Comparison of ENCODE assay signal across 7 mouse cellular contexts in the genomic region with DNA sequence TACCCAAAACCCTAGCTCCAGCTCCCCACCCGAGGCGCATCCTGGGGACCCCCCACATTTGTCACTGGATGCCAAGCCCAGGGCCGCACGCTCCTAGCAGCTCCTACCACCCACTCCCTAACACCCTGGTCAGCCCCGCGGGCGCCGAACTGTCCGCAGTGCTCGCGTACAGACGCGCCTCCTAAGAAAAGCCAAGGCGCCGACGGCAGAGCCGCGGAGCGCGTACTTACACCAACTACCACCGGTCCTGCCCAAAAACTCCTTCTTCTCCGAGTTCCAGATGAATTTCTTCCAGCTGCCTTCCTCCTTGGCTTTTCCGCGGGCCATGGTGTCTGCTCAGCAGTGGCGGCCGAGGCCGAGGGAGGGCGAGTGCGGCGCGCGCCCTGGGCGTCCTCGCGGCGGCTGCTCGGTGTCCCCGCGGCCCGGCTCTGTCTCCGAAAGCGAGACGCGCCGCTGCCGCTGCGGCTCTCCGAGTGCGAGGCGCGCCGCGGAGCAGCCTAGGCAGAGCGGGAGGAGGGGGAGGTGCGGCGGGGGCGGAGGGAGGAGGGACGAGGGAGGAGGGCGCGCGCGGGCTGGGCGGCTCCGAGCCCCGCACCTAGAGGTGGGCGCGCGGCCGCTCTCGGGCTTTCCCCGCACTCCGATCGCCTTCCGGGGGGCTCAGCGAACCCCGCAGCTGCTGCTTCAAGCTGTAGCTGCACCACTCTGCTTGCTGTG. TPM values are rescaled to one million over a fixed set of nuclear protein-coding genes. Genes with fewer than 3 reads are reported as not detected.
A peak's percentile ranks its signal among the peaks of the same experiment; 100 is the strongest.
DNase-seq lines count a peak whose midpoint lies in the region; ATAC-seq lines count a peak whose summit lies in the region.

No protein-coding gene starts in this region.

- H3K4me1 ChIP-seq in heart, embryonic 15.5 days (replicated peaks): peaks cover 55% of the 10 kb centered on the region
- peaks cover 35% of the 10 kb centered on the region for H3K4me1 ChIP-seq in limb, embryonic 12.5 days (replicated peaks)
- H3K4me1 ChIP-seq in midbrain, embryonic 11.5 days (ENCODE audit: control insufficient read depth, insufficient read depth, low read length): peaks cover 29% of the 10 kb centered on the region
- H3K4me1 ChIP-seq in stomach, embryonic 16.5 days (ENCODE audit: control insufficient read depth, insufficient read depth, low read length): peaks cover 9% of the 10 kb centered on the region; the same call in 1 of the 2 replicates

- peak overlapping the region; percentile 80 for H3K4me2 ChIP-seq in heart, embryonic 15.5 days
- H3K4me2 ChIP-seq in limb, embryonic 12.5 days: peak overlapping the region; percentile 84
- H3K4me2 ChIP-seq in midbrain, embryonic 11.5 days: peak overlapping the region; percentile 78
- H3K4me2 ChIP-seq in stomach, embryonic 16.5 days (ENCODE audit: low read depth, low read length): peak overlapping the region; percentile 71

- peak overlapping the region; percentile 71 for H3K4me3 ChIP-seq in heart, embryonic 15.5 days
- H3K4me3 ChIP-seq in limb, embryonic 12.5 days (replicated peaks): peak overlapping the region; percentile 62
- H3K4me3 ChIP-seq in midbrain, embryonic 11.5 days (ENCODE audit: low read depth, low read length): peak overlapping the region; percentile 64
- H3K4me3 ChIP-seq in stomach, embryonic 16.5 days (replicated peaks; ENCODE audit: low read length): peak overlapping the region; percentile 67

- peaks cover 9% of the 10 kb centered on the region; the same call in 1 of the 2 replicates for H3K27me3 ChIP-seq in heart, embryonic 15.5 days
- peaks cover 70% of the 10 kb centered on the region for H3K27me3 ChIP-seq in limb, embryonic 12.5 days
- H3K27me3 ChIP-seq in midbrain, embryonic 11.5 days (ENCODE audit: control insufficient read depth, insufficient read depth, low read length): peaks cover 6% of the 10 kb centered on the region; the same call in 1 of the 2 replicates
- H3K27me3 ChIP-seq in stomach, embryonic 16.5 days (ENCODE audit: control insufficient read depth, insufficient read depth, low read length): peaks cover 4% of the 10 kb centered on the region; the same call in 1 of the 2 replicates

- H3K9ac ChIP-seq in heart, embryonic 15.5 days: peak overlapping the region; percentile 95
- peak overlapping the region; percentile 63 for H3K9ac ChIP-seq in limb, embryonic 12.5 days (replicated peaks)
- peak overlapping the region; percentile 73 for H3K9ac ChIP-seq in midbrain, embryonic 11.5 days (ENCODE audit: low read length)
- peak overlapping the region; percentile 83 for H3K9ac ChIP-seq in stomach, embryonic 16.5 days (ENCODE audit: low read length)

- ATAC-seq in heart, embryonic 15.5 days (replicated peaks; ENCODE audit: insufficient number of reproducible peaks, insufficient read depth, low FRiP score, low read depth): peak; percentile 68
- peak; percentile 75 for ATAC-seq in limb, embryonic 12.5 days (ENCODE audit: insufficient number of reproducible peaks, insufficient read depth, low FRiP score, low TSS enrichment, low read depth)
- ATAC-seq in midbrain, embryonic 11.5 days (ENCODE audit: low FRiP score): peak; percentile 85
- peak; percentile 65 for ATAC-seq in stomach, embryonic 16.5 days (ENCODE audit: insufficient read depth, low FRiP score)

- under 1% methylated on average over 62 of the region's 76 CpGs for WGBS in heart, embryonic 15.5 days
- WGBS in limb, embryonic 12.5 days: 1% methylated on average over 60 of the region's 76 CpGs
- WGBS in midbrain, embryonic 11.5 days: under 1% methylated on average over 72 of the region's 76 CpGs
- WGBS in stomach, embryonic 16.5 days: under 1% methylated on average over 60 of the region's 76 CpGs

- peak; percentile 86 for DNase-seq in CD4-positive, CD25-positive, alpha-beta regulatory T cell, adult 2 months (ENCODE audit: low read depth, low spot score)
- peak; percentile 77 for DNase-seq in MN1 (ENCODE audit: low spot score)
- DNase-seq in embryo, embryonic 9.5 days (ENCODE audit: extremely low spot score): peak; percentile 63
- DNase-seq in midbrain, embryonic 11.5 days (ENCODE audit: low spot score, missing footprints): peak; percentile 97

- H3K36me3 ChIP-seq in heart, embryonic 15.5 days: peaks cover 7% of the 10 kb centered on the region; the same call in 1 of the 2 replicates
- H3K36me3 ChIP-seq in limb, embryonic 12.5 days: no peaks in the 10 kb centered on the region
- H3K36me3 ChIP-seq in midbrain, embryonic 11.5 days (ENCODE audit: control insufficient read depth, insufficient read depth, low read length): peaks cover 7% of the 10 kb centered on the region; the same call in 1 of the 2 replicates
- H3K36me3 ChIP-seq in stomach, embryonic 16.5 days (ENCODE audit: control insufficient read depth, insufficient read depth, low read length): no peaks in the 10 kb centered on the region

- H3K9me3 ChIP-seq in heart, embryonic 15.5 days (replicated peaks): no peaks in the 10 kb centered on the region
- H3K9me3 ChIP-seq in limb, embryonic 12.5 days: no peaks in the 10 kb centered on the region
- no peaks in the 10 kb centered on the region for H3K9me3 ChIP-seq in midbrain, embryonic 11.5 days (ENCODE audit: control insufficient read depth, low read length)
- no peaks in the 10 kb centered on the region for H3K9me3 ChIP-seq in stomach, embryonic 16.5 days (replicated peaks; ENCODE audit: control insufficient read depth, low read length)

- peak overlapping the region; percentile 98 for H3K27ac ChIP-seq in heart, embryonic 15.5 days
- peak overlapping the region; percentile 50; the same call in 1 of the 2 replicates for H3K27ac ChIP-seq in limb, embryonic 12.5 days
- peak overlapping the region; percentile 86 for H3K27ac ChIP-seq in midbrain, embryonic 11.5 days (ENCODE audit: low read depth, low read length)
- peak overlapping the region; percentile 91 for H3K27ac ChIP-seq in stomach, embryonic 16.5 days (ENCODE audit: low read length)

RNA-seq across cellular contexts. Expression of gene Atp1b1, which starts 0.5 kb away (rescaled TPM):
- 267 and 301 TPM in 2 replicates for polyA plus RNA-seq in heart, embryonic 15.5 days (2015; fragmentation: Nextera tagmentation; extraction: Ambion mirVana)
- polyA plus RNA-seq in limb, embryonic 12.5 days (2016; fragmentation: Nextera tagmentation; extraction: Ambion mirVana): 3.3 and 3.6 TPM in 2 replicates
- polyA plus RNA-seq in midbrain, embryonic 11.5 days (2014; fragmentation: Nextera tagmentation; extraction: Ambion mirVana): 35.5 and 36.7 TPM in 2 replicates
- polyA plus RNA-seq in stomach, embryonic 16.5 days (2015; fragmentation: Nextera tagmentation; extraction: Ambion mirVana): 129 and 135 TPM in 2 replicates

Comparison
In these comparisons a context has a peak if more than half of its experiments do, and no peak if none do; other contexts are left out.
1. Peak in every context shown above with its lines: DNase-seq, ATAC-seq, H3K4me3 ChIP-seq and H3K27ac ChIP-seq.